Mouse (Mus musculus): ENCODE data around the gene Sall4. TPM values are rescaled to one million over a fixed set of nuclear protein-coding genes. Genes with fewer than 3 reads are reported as not detected.

Sall4 gene
- polyA plus RNA-seq, 1 experiment from 2014 or later: 0.82 TPM

- H3K4me2 ChIP-seq (ENCODE audit: low read depth, low read length): no peak overlapping the region
- no peak for ATAC-seq (ENCODE audit: low read depth)
- H3K9me3 ChIP-seq (ENCODE audit: control insufficient read depth, low read length): no peaks in the 10 kb centered on the region
- H3K27ac ChIP-seq (ENCODE audit: low read depth, low read length): no peak overlapping the region
- 27% methylated on average over 9 of the region's 9 CpGs for WGBS
- H3K4me1 ChIP-seq (ENCODE audit: control insufficient read depth, insufficient read depth, low read length): peaks cover 5% of the 10 kb centered on the region; the same call in 1 of the 2 replicates
- no peak overlapping the region for H3K9ac ChIP-seq (replicated peaks; ENCODE audit: low read depth, low read length)
- H3K36me3 ChIP-seq (ENCODE audit: control insufficient read depth, insufficient read depth, low read length): no peaks in the 10 kb centered on the region
- H3K4me3 ChIP-seq (ENCODE audit: low read depth, low read length): no peak overlapping the region
- no peaks in the 10 kb centered on the region for H3K27me3 ChIP-seq (ENCODE audit: control insufficient read depth, insufficient read depth, low read length)
Measured at GRCm38 (mm10) chr2:168780596-168780995, 12.9 kb upstream of the Sall4 start.

- H3K4me2 ChIP-seq (ENCODE audit: low read depth, low read length): no peak overlapping the region
- H3K27ac ChIP-seq (ENCODE audit: low read depth, low read length): no peak overlapping the region
- no peaks in the 10 kb centered on the region for H3K36me3 ChIP-seq (ENCODE audit: control insufficient read depth, insufficient read depth, low read length)
- no peak overlapping the region for H3K9ac ChIP-seq (replicated peaks; ENCODE audit: low read depth, low read length)
- WGBS: 5% methylated on average over 9 of the region's 9 CpGs
- no peak for ATAC-seq (ENCODE audit: low read depth)
- peaks cover 5% of the 10 kb centered on the region; the same call in 1 of the 2 replicates for H3K4me1 ChIP-seq (ENCODE audit: control insufficient read depth, insufficient read depth, low read length)
- H3K4me3 ChIP-seq (ENCODE audit: low read depth, low read length): no peak overlapping the region
- no peaks in the 10 kb centered on the region for H3K27me3 ChIP-seq (ENCODE audit: control insufficient read depth, insufficient read depth, low read length)
- H3K9me3 ChIP-seq (ENCODE audit: control insufficient read depth, low read length): no peaks in the 10 kb centered on the region
Measured at GRCm38 (mm10) chr2:168780024-168780423, 12.3 kb upstream of the Sall4 start.

- Histone ChIP-seq H3K9me3 (ENCODE audit: control insufficient read depth, low read length) (no peaks in the 10 kb centered on the region), H3K36me3 (ENCODE audit: control insufficient read depth, insufficient read depth, low read length) (no peaks in the 10 kb centered on the region), H3K4me2 (ENCODE audit: low read depth, low read length) (no peak overlapping the region), H3K9ac (replicated peaks; ENCODE audit: low read depth, low read length) (no peak overlapping the region), H3K27ac (ENCODE audit: low read depth, low read length) (no peak overlapping the region), H3K27me3 (ENCODE audit: control insufficient read depth, insufficient read depth, low read length) (no peaks in the 10 kb centered on the region), H3K4me1 (ENCODE audit: control insufficient read depth, insufficient read depth, low read length) (peaks cover 5% of the 10 kb centered on the region; the same call in 1 of the 2 replicates), H3K4me3 (ENCODE audit: low read depth, low read length) (no peak overlapping the region)
- ATAC-seq (ENCODE audit: low read depth): no peak
Measured at GRCm38 (mm10) chr2:168777481-168777880, 9.7 kb upstream of the Sall4 start.

GRCm38 (mm10) chr2:168776238-168776637, 8.5 kb upstream of the Sall4 start:
- no peak overlapping the region for H3K27ac ChIP-seq (ENCODE audit: low read depth, low read length)
- H3K4me3 ChIP-seq (ENCODE audit: low read depth, low read length): no peak overlapping the region
- H3K4me2 ChIP-seq (ENCODE audit: low read depth, low read length): no peak overlapping the region
- no peak overlapping the region for H3K9ac ChIP-seq (replicated peaks; ENCODE audit: low read depth, low read length)
- H3K27me3 ChIP-seq (ENCODE audit: control insufficient read depth, insufficient read depth, low read length): no peaks in the 10 kb centered on the region
- peaks cover 5% of the 10 kb centered on the region; the same call in 1 of the 2 replicates for H3K4me1 ChIP-seq (ENCODE audit: control insufficient read depth, insufficient read depth, low read length)
- ATAC-seq (ENCODE audit: low read depth): no peak
- no peaks in the 10 kb centered on the region for H3K36me3 ChIP-seq (ENCODE audit: control insufficient read depth, insufficient read depth, low read length)
- WGBS: 84% methylated on average over 3 of the region's 3 CpGs
- no peaks in the 10 kb centered on the region for H3K9me3 ChIP-seq (ENCODE audit: control insufficient read depth, low read length)

- no peak for ATAC-seq (ENCODE audit: low read depth)
- Histone ChIP-seq H3K9me3 (ENCODE audit: control insufficient read depth, low read length) (no peaks in the 10 kb centered on the region), H3K4me2 (ENCODE audit: low read depth, low read length) (no peak overlapping the region), H3K4me1 (ENCODE audit: control insufficient read depth, insufficient read depth, low read length) (peaks cover 17% of the 10 kb centered on the region), H3K27ac (ENCODE audit: low read depth, low read length) (no peak overlapping the region), H3K36me3 (ENCODE audit: control insufficient read depth, insufficient read depth, low read length) (no peaks in the 10 kb centered on the region), H3K4me3 (ENCODE audit: low read depth, low read length) (no peak overlapping the region), H3K9ac (replicated peaks; ENCODE audit: low read depth, low read length) (no peak overlapping the region), H3K27me3 (ENCODE audit: control insufficient read depth, insufficient read depth, low read length) (peaks cover 11% of the 10 kb centered on the region; the same call in 1 of the 2 replicates)
- 38% methylated on average over 8 of the region's 8 CpGs for WGBS
Measured at GRCm38 (mm10) chr2:168769259-168769658, 1.5 kb upstream of the Sall4 start.

- ATAC-seq (ENCODE audit: low read depth): peak; percentile 81
- Histone ChIP-seq H3K9ac (replicated peaks; ENCODE audit: low read depth, low read length) (peak overlapping the region; percentile 37; the same call in 1 of the 2 replicates), H3K27ac (ENCODE audit: low read depth, low read length) (no peak overlapping the region), H3K27me3 (ENCODE audit: control insufficient read depth, insufficient read depth, low read length) (peaks cover 11% of the 10 kb centered on the region; the same call in 1 of the 2 replicates), H3K4me3 (ENCODE audit: low read depth, low read length) (peak overlapping the region; percentile 41), H3K4me1 (ENCODE audit: control insufficient read depth, insufficient read depth, low read length) (peaks cover 26% of the 10 kb centered on the region), H3K4me2 (ENCODE audit: low read depth, low read length) (peak overlapping the region; percentile 88), H3K36me3 (ENCODE audit: control insufficient read depth, insufficient read depth, low read length) (no peaks in the 10 kb centered on the region), H3K9me3 (ENCODE audit: control insufficient read depth, low read length) (no peaks in the 10 kb centered on the region)
- WGBS: under 1% methylated on average over 50 of the region's 52 CpGs
Measured at GRCm38 (mm10) chr2:168766538-168767361, 993 bp downstream of the Sall4 start.

GRCm38 (mm10) chr2:168765696-168766537, 1.8 kb downstream of the Sall4 start:
- H3K4me3 ChIP-seq (ENCODE audit: low read depth, low read length): peak overlapping the region; percentile 41
- peak overlapping the region; percentile 88 for H3K4me2 ChIP-seq (ENCODE audit: low read depth, low read length)
- ATAC-seq (ENCODE audit: low read depth): no peak
- H3K27ac ChIP-seq (ENCODE audit: low read depth, low read length): no peak overlapping the region
- H3K36me3 ChIP-seq (ENCODE audit: control insufficient read depth, insufficient read depth, low read length): no peaks in the 10 kb centered on the region
- 0% methylated on average over 65 of the region's 65 CpGs for WGBS
- peak overlapping the region; percentile 58 for H3K9ac ChIP-seq (replicated peaks; ENCODE audit: low read depth, low read length)
- H3K27me3 ChIP-seq (ENCODE audit: control insufficient read depth, insufficient read depth, low read length): peaks cover 11% of the 10 kb centered on the region; the same call in 1 of the 2 replicates
- H3K9me3 ChIP-seq (ENCODE audit: control insufficient read depth, low read length): no peaks in the 10 kb centered on the region
- H3K4me1 ChIP-seq (ENCODE audit: control insufficient read depth, insufficient read depth, low read length): peaks cover 26% of the 10 kb centered on the region

GRCm38 (mm10) chr2:168765065-168765681, 2.6 kb downstream of the Sall4 start:
- Histone ChIP-seq H3K36me3 (ENCODE audit: control insufficient read depth, insufficient read depth, low read length) (no peaks in the 10 kb centered on the region), H3K4me3 (ENCODE audit: low read depth, low read length) (peak overlapping the region; percentile 41), H3K9ac (replicated peaks; ENCODE audit: low read depth, low read length) (0 out of 2 replicates have a peak overlapping the region, but pooled peaks have one; percentile 25), H3K9me3 (ENCODE audit: control insufficient read depth, low read length) (no peaks in the 10 kb centered on the region), H3K4me2 (ENCODE audit: low read depth, low read length) (peak overlapping the region; percentile 88), H3K27me3 (ENCODE audit: control insufficient read depth, insufficient read depth, low read length) (peaks cover 11% of the 10 kb centered on the region; the same call in 1 of the 2 replicates), H3K27ac (ENCODE audit: low read depth, low read length) (no peak overlapping the region), H3K4me1 (ENCODE audit: control insufficient read depth, insufficient read depth, low read length) (peaks cover 26% of the 10 kb centered on the region)
- under 1% methylated on average over 32 of the region's 32 CpGs for WGBS
- ATAC-seq (ENCODE audit: low read depth): peak; percentile 45; the same call in 1 of the 2 replicates
